Mouse (Mus musculus): ENCODE measurements around the gene Acod1. TPM values are rescaled to one million over a fixed set of nuclear protein-coding genes. Genes with fewer than 3 reads are reported as not detected.

Acod1 gene
- polyA plus RNA-seq (2015; fragmentation: Nextera tagmentation; extraction: Ambion mirVana): 0.20 TPM in 1 of 2 replicates, not detected in the other

GRCm38 (mm10) chr14:103046677-103047076, at the start of gene Acod1:
TSS of gene Acod1 (plus strand) at chr14:103046977.
- Histone ChIP-seq H3K4me3 (no peak within 1 kb of the TSS), H3K36me3 (no peaks in the 10 kb centered on the region), H3K27me3 (no peaks in the 10 kb centered on the region), H3K9ac (no peak within 1 kb of the TSS), H3K27ac (replicated peaks) (no peak within 1 kb of the TSS), H3K4me1 (replicated peaks) (no peaks in the 10 kb centered on the region), H3K4me2 (no peak within 1 kb of the TSS), H3K9me3 (no peaks in the 10 kb centered on the region)
- 76% methylated on average over 2 of the region's 2 CpGs for WGBS
- no peak for ATAC-seq (ENCODE audit: low FRiP score, low read depth)

- 84% methylated on average over 4 of the region's 4 CpGs for WGBS
- H3K36me3 ChIP-seq: no peaks in the 10 kb centered on the region
- no peak for ATAC-seq (ENCODE audit: low FRiP score, low read depth)
- no peaks in the 10 kb centered on the region for H3K9me3 ChIP-seq
- no peak overlapping the region for H3K9ac ChIP-seq
- H3K27me3 ChIP-seq: no peaks in the 10 kb centered on the region
- H3K4me1 ChIP-seq (replicated peaks): no peaks in the 10 kb centered on the region
- no peak overlapping the region for H3K27ac ChIP-seq (replicated peaks)
- no peak overlapping the region for H3K4me2 ChIP-seq
- no peak overlapping the region for H3K4me3 ChIP-seq
Measured at GRCm38 (mm10) chr14:103007737-103008136, 39.0 kb upstream of the Acod1 start.

GRCm38 (mm10) chr14:103011782-103012181, 35.0 kb upstream of the Acod1 start:
- Histone ChIP-seq H3K9ac (no peak overlapping the region), H3K27me3 (no peaks in the 10 kb centered on the region), H3K36me3 (no peaks in the 10 kb centered on the region), H3K27ac (replicated peaks) (no peak overlapping the region), H3K4me1 (replicated peaks) (no peaks in the 10 kb centered on the region), H3K9me3 (no peaks in the 10 kb centered on the region), H3K4me2 (no peak overlapping the region), H3K4me3 (no peak overlapping the region)
- WGBS: 32% methylated on average over 5 of the region's 5 CpGs
- ATAC-seq (ENCODE audit: low FRiP score, low read depth): no peak

- Histone ChIP-seq H3K36me3 (no peaks in the 10 kb centered on the region), H3K4me2 (no peak overlapping the region), H3K27ac (replicated peaks) (no peak overlapping the region), H3K4me3 (no peak overlapping the region), H3K4me1 (replicated peaks) (no peaks in the 10 kb centered on the region), H3K27me3 (no peaks in the 10 kb centered on the region), H3K9ac (no peak overlapping the region), H3K9me3 (no peaks in the 10 kb centered on the region)
- ATAC-seq (ENCODE audit: low FRiP score, low read depth): peak; percentile 86
- WGBS: 24% methylated on average over 4 of the region's 4 CpGs
Measured at GRCm38 (mm10) chr14:103012563-103013150, 34.1 kb upstream of the Acod1 start.

- no peak overlapping the region for H3K4me2 ChIP-seq
- no peak overlapping the region for H3K9ac ChIP-seq
- 75% methylated on average over 5 of the region's 5 CpGs for WGBS
- H3K4me1 ChIP-seq (replicated peaks): no peaks in the 10 kb centered on the region
- H3K27me3 ChIP-seq: no peaks in the 10 kb centered on the region
- no peak overlapping the region for H3K4me3 ChIP-seq
- H3K27ac ChIP-seq (replicated peaks): no peak overlapping the region
- no peaks in the 10 kb centered on the region for H3K36me3 ChIP-seq
- H3K9me3 ChIP-seq: no peaks in the 10 kb centered on the region
- no peak for ATAC-seq (ENCODE audit: low FRiP score, low read depth)
Measured at GRCm38 (mm10) chr14:103017009-103017408, 29.8 kb upstream of the Acod1 start.

- no peak overlapping the region for H3K4me2 ChIP-seq
- no peak overlapping the region for H3K9ac ChIP-seq
- ATAC-seq (ENCODE audit: low FRiP score, low read depth): no peak
- H3K4me1 ChIP-seq (replicated peaks): no peaks in the 10 kb centered on the region
- no peaks in the 10 kb centered on the region for H3K9me3 ChIP-seq
- H3K27me3 ChIP-seq: no peaks in the 10 kb centered on the region
- no peaks in the 10 kb centered on the region for H3K36me3 ChIP-seq
- 49% methylated on average over 2 of the region's 2 CpGs for WGBS
- H3K4me3 ChIP-seq: no peak overlapping the region
- H3K27ac ChIP-seq (replicated peaks): no peak overlapping the region
Measured at GRCm38 (mm10) chr14:103020046-103020445, 26.7 kb upstream of the Acod1 start.

GRCm38 (mm10) chr14:103029203-103029602, 17.6 kb upstream of the Acod1 start:
- H3K36me3 ChIP-seq: no peaks in the 10 kb centered on the region
- no peak overlapping the region for H3K27ac ChIP-seq (replicated peaks)
- H3K4me2 ChIP-seq: no peak overlapping the region
- WGBS: 90% methylated on average over 2 of the region's 2 CpGs
- H3K4me1 ChIP-seq (replicated peaks): no peaks in the 10 kb centered on the region
- ATAC-seq (ENCODE audit: low FRiP score, low read depth): no peak
- H3K4me3 ChIP-seq: no peak overlapping the region
- no peaks in the 10 kb centered on the region for H3K27me3 ChIP-seq
- H3K9ac ChIP-seq: no peak overlapping the region
- no peaks in the 10 kb centered on the region for H3K9me3 ChIP-seq

- Histone ChIP-seq H3K27me3 (no peaks in the 10 kb centered on the region), H3K9ac (no peak overlapping the region), H3K4me1 (replicated peaks) (no peaks in the 10 kb centered on the region), H3K4me2 (no peak overlapping the region), H3K4me3 (no peak overlapping the region), H3K36me3 (no peaks in the 10 kb centered on the region), H3K27ac (replicated peaks) (no peak overlapping the region), H3K9me3 (no peaks in the 10 kb centered on the region)
- ATAC-seq (ENCODE audit: low FRiP score, low read depth): no peak
- 80% methylated on average over 10 of the region's 10 CpGs for WGBS
Measured at GRCm38 (mm10) chr14:103033271-103033823, 13.4 kb upstream of the Acod1 start.

GRCm38 (mm10) chr14:103034076-103034475, 12.7 kb upstream of the Acod1 start:
- Histone ChIP-seq H3K27ac (replicated peaks) (no peak overlapping the region), H3K9ac (no peak overlapping the region), H3K36me3 (no peaks in the 10 kb centered on the region), H3K4me2 (no peak overlapping the region), H3K9me3 (no peaks in the 10 kb centered on the region), H3K4me1 (replicated peaks) (no peaks in the 10 kb centered on the region), H3K4me3 (no peak overlapping the region), H3K27me3 (no peaks in the 10 kb centered on the region)
- 88% methylated on average over 9 of the region's 9 CpGs for WGBS
- ATAC-seq (ENCODE audit: low FRiP score, low read depth): no peak

GRCm38 (mm10) chr14:103037016-103037415, 9.8 kb upstream of the Acod1 start:
- no peaks in the 10 kb centered on the region for H3K9me3 ChIP-seq
- 79% methylated on average over 3 of the region's 3 CpGs for WGBS
- no peaks in the 10 kb centered on the region for H3K36me3 ChIP-seq
- H3K9ac ChIP-seq: no peak overlapping the region
- H3K4me2 ChIP-seq: no peak overlapping the region
- ATAC-seq (ENCODE audit: low FRiP score, low read depth): no peak
- H3K27ac ChIP-seq (replicated peaks): no peak overlapping the region
- H3K27me3 ChIP-seq: no peaks in the 10 kb centered on the region
- H3K4me1 ChIP-seq (replicated peaks): no peaks in the 10 kb centered on the region
- H3K4me3 ChIP-seq: no peak overlapping the region

GRCm38 (mm10) chr14:103048292-103049086, 1.7 kb downstream of the Acod1 start:
- no peak overlapping the region for H3K4me3 ChIP-seq
- no peak overlapping the region for H3K9ac ChIP-seq
- H3K36me3 ChIP-seq: no peaks in the 10 kb centered on the region
- ATAC-seq (ENCODE audit: low FRiP score, low read depth): no peak
- H3K27me3 ChIP-seq: no peaks in the 10 kb centered on the region
- H3K4me1 ChIP-seq (replicated peaks): no peaks in the 10 kb centered on the region
- no peaks in the 10 kb centered on the region for H3K9me3 ChIP-seq
- H3K27ac ChIP-seq (replicated peaks): no peak overlapping the region
- 90% methylated on average over 11 of the region's 11 CpGs for WGBS
- H3K4me2 ChIP-seq: no peak overlapping the region

GRCm38 (mm10) chr14:103051159-103051769, 4.5 kb downstream of the Acod1 start:
- H3K4me2 ChIP-seq: no peak overlapping the region
- H3K9me3 ChIP-seq: no peaks in the 10 kb centered on the region
- H3K27me3 ChIP-seq: no peaks in the 10 kb centered on the region
- no peaks in the 10 kb centered on the region for H3K36me3 ChIP-seq
- WGBS: 39% methylated on average over 8 of the region's 8 CpGs
- H3K9ac ChIP-seq: no peak overlapping the region
- peak; percentile 72; the same call in 1 of the 2 replicates for ATAC-seq (ENCODE audit: low FRiP score, low read depth)
- no peak overlapping the region for H3K27ac ChIP-seq (replicated peaks)
- H3K4me3 ChIP-seq: no peak overlapping the region
- H3K4me1 ChIP-seq (replicated peaks): no peaks in the 10 kb centered on the region
